Mouse (Mus musculus): ENCODE measurements around the gene Hist2h2aa2.
"Not testable (repeated sequence)": the region's sequence is repeated elsewhere in the genome, so short reads cannot be mapped to it uniquely, and the experiment has no call there.

- not testable (repeated sequence) for TF ChIP-seq POLR2A (IDR thresholded peaks at IDR 0.05; ENCODE audit: low read depth, low read length); CTCF (conservative IDR thresholded peaks at IDR 0.05; ENCODE audit: insufficient read depth, insufficient read length, low read depth, low read length)
These were observed 6.4 kb upstream of the Hist2h2aa2 start, which contains the start of gene Hist2h3c1 for GRCm38 (mm10) chr3:96246427-96246856.

All from kidney, adult 2 months (tissue).